Mouse (Mus musculus): Measurements from ENCODE around the gene Mab21l2. TPM values are rescaled to one million over a fixed set of nuclear protein-coding genes. Genes with fewer than 3 reads are reported as not detected.

The Mab21l2 gene
- total RNA-seq (2021) = under 1 TPM; 0.35 to 0.51 TPM
- long read RNA-seq, experiment 1 = 0 reads
- long read RNA-seq, experiment 2 = 0 reads

DNA sequence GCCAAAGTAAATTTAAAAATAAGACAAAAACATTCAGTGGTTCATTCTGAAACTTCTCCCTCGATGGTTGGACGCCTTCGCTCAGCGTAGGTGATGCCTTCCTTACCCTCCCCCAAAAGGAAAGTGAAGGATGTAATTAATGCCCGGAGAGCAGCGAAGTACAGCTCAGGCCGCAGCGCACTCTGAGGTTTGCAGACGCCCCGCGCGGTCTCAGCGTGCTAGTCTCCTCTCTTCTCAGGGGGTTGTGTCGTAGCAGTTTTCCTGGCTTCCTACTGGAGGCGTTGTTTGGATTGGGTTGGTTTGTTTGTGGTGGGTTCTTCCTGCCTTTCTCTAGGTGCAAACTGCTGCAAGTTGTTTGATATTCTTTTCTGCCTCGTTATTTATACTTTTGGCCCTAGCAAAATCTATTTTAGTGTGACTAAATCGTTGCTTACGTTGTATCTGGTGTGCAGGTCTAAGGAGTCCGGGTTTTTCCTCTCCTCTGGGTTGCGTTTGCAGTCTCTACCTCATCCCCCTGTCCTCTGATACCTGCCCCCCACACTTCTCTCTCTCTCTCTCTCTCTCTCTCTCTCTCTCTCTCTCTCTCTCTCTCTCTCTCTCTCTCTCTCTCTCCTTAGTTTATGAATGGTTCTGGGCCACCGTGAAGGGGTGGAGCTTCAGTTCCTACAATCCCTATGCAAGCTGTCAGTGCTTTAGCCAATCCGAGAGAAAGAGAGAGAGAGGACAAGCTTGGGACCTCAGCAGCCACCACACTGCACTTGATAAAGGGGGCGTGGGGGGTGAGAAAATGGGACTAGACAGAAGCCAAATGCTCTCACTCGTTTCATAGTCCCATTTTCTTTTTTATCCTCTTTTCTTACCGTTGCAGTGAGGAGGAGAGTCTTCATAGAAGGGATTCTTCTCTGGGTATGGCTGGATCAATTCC is at the start of gene Mab21l2:
TSS of gene Mab21l2 (minus strand) at position 539 of the 925 bp plus-strand sequence.
- no peak for DNase-seq (ENCODE audit: low spot score in 2 of 2)

DNA sequence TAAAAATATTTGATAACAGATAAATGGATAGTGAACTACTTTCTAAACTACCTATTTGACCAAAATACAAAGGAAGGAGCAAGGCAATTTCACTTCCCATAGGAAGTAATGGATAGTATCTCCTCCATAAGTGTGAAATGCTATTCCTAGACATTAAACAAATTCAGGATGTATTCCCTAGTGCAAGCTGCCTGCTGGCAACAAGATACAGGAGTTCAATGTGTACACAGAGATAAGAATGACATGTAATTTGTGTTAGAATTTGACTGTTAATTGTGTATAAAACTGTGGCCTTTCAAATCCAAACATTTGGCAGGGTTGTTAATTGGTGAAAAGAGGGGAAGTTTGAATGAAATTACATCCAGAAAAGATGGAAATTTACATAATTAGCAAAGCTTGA is 26.9 kb upstream of the Mab21l2 start:
- no peak for DNase-seq (ENCODE audit: low spot score in 2 of 2)

DNA sequence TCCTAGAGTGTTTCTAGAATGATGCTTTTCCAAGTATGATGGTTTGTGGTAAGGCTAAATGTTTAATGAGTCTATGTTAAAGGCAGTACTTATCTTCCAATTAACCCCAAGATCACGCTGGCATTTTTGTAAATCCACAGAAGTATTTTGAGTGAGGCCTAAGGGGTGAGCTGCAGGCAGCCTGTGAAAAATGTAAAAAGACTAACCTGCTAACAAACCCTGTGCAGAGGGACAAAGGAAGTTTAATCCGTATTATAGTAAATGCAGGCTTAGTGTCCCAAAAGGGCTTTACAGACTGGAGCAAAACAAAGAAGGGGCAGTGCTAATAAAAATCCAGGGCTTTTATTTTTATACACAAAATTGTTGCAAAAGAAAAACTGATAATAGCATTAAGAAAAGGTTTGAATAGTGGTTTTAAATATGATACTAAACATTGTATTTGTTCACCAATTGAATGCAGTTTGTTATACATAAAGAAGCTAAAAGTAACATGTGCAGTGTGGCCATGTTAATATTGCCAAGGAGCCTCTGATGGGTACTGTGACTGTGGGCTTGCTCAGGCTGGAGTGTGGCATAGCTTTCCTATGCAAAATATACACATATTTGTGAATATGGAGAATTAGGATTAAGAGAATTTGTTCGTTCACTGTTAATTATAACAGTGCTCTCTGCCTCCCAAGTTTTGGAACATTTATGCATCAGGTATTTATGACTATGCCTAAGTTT is 24.3 kb upstream of the Mab21l2 start:
- no peak for DNase-seq (ENCODE audit: low spot score in 2 of 2)

DNA sequence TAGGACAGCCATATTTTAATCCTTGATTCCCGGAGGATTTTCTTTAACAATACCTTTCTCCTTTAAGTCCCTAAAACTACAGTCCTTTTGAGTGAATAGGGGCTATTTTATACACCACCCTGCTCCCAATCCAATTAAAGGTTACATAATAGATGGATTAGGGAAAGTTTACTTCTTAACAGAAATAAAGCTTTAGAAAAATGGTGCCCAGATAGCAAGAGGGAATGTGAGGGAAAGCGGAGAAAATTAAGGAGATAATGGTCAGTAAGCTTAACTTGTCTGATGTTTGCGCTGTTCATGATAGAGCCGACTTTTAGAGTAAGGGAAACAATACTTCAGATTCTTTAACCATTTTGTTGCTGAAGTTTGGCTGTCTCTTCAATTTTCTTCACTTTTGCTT is 23.1 kb upstream of the Mab21l2 start:
- DNase-seq (ENCODE audit: low spot score in 2 of 2) = no peak

DNA sequence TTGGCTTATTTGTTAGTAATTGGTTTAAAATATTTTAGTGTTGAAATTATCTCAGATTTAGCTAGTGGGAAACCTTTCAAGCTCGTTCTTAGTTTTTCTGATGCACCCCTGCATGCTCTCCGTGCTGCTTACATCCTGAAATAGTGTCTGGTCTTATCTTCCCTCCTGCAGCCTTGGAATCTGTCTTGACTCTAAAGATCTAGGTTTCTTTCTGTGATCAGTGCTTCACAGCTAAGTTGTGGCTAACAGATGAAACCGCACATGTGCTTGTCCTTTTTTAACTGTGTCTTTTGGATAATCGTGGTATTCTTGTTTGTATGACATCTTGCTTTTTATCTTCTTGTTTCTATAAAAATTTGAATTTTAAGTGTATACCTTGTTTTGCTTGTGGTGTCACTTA is 18.9 kb upstream of the Mab21l2 start:
- DNase-seq (ENCODE audit: low spot score in 2 of 2) = no peak

DNA sequence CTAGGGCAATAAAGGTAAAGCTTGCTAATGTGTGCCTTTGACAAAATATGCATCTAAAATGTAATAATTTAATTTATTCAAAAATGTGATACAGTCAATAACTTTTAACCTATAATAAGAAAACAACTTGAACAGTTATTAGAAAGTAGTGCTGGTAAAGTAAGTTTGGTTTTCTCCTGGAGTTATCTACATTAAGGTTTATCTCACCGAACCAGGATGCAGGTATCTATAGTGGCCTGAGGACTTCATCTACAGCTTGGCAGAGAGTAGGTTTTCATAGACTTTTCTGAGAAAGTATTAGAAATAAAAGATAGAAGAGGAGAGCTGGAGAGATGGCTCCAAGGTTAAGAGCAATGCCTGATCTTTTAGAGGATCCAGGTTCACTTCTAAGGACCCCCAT is 13.0 kb upstream of the Mab21l2 start:
- DNase-seq (ENCODE audit: low spot score in 2 of 2) = no peak

DNA sequence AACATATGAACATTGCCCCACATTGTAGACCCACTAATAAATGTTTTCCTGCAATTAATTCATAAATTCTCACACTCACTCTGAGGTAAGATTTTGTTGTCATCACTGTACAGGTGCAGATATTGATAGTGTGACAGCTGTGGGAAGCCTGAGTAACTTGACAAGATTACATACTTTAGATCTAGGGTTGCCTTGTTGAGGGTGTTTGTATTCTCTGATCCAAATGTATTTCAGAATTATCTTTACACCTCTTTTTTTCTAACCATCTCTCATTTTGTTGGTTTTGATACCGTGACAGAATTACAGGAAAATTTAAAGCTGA is 12.6 kb upstream of the Mab21l2 start:
- no peak for DNase-seq (ENCODE audit: low spot score in 2 of 2)

DNA sequence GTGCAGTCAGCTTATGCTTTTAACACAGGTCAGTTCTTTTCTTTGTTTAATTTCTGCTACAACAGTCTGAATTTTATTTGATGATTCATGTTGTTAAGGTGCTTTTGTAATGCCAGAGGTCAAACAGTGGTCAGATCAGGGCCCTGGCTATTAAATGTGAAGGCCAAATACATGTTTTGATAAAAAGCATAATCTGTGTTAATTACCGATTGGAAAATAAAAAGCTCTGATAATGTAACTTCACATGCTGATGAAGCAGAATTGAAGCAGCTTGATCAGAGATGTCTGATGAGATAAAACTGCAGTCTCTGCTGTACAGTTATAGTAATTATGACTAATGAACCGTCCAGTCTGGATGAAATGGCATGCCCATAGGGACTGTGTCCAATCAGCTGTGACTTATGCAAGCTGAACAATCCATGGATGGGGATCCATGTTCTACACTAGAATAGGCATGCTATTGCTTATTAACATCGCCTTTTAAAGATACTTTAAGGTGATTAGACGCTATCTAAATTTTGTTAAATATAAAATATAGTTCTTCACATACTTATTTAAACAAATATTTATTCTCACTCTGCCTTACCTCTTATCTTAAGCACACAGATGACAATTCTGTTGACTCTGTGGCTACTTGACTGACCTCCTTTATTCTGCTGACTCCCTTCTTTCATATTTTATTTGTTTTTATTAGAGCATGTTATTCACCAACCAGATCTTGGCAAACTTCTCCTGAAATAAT is 12.0 kb upstream of the Mab21l2 start:
- no peak for DNase-seq (ENCODE audit: low spot score in 2 of 2)

DNA sequence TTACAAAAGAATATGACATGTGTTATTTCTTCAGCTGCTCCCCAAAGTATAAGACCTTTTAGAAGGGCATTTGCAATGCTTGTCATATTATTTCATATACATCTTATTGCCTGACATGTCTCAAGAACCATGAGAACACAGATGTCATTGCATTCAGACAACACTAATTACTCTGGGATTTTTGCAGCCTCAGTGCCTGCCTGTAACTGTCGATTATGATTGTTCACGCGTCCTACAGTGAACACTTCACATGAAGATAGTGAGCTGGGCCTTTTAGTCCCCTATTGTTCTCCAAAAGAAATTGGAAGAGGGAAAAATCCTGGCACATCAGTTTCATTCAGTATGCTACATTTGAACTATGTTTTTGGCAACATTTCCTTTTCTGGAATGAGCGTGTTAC is 11.2 kb upstream of the Mab21l2 start:
- no peak for DNase-seq (ENCODE audit: low spot score in 2 of 2)

DNA sequence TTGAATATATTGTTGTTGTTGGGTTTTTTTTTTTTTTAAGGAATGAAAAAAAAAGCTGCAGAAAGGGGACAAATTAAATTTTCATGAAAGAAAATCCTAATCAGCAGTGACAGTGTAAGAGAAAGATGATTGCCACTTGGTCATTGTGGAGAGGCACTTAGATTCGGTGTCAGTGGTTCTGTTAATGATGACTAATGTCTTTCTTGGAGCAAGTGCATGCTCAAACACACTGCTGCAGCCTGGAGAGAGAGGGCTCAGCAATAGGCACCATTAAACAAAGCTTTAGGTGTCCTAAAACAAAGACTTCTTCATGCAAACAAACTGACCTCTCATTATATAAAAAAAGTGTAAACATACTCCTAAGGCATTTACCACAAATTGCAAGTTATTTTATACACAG is 10.5 kb upstream of the Mab21l2 start:
- DNase-seq (ENCODE audit: low spot score in 2 of 2) = no peak

DNA sequence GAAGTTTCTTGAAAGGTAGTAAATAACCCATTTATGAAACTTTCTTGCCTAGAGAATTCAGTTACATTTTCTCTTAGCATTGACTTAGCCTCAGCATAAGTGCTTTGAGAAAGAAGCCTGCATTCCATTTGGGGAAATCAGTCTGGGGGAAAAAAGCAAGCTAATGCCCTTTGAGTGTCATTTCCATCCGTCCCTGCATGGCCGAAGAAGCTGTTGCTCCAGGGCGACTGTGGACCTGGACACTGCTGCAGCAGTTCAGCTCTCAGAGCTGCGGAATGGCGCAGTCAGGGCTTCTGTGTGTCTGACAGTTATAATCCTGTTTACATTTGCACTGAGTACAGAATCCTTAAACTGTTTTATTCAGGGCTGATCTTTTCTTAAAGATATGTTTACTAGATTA is 3.7 kb upstream of the Mab21l2 start:
- DNase-seq (ENCODE audit: low spot score in 2 of 2) = no peak

DNA sequence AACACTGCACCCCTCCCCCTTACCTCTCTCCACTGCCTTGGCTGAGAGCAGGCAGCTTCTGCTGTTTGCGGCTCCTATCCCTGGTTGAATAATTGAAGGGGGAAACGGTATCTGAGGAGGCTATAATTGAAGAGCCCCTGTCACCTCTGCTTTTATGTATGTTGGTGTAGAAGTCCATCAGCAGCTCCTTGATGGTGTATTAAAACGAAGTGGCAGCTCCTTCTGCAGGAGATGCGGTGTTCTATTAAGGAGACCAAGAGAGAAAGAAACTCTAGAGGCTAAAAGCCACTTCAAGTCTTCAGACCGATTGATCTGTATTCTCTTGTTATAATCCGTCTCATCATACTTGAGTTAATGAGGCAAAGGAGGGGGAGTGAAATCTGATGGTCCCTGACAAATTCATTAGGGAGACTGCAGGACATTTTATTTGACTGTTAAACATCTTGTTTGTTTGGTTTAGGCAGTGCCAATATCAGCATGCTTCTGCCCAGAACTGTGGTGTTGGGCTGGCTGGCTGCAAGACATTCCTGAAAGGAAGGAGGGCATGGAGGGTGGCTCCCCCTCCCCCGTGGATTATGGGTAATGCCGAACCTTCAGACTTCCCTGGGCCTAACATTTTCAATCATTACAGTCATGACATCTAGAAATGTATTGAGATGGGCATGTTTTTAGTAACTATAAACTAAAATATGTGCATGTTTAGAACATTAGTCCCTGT is 2.7 kb upstream of the Mab21l2 start:
- DNase-seq (ENCODE audit: low spot score in 2 of 2) = no peak

DNA sequence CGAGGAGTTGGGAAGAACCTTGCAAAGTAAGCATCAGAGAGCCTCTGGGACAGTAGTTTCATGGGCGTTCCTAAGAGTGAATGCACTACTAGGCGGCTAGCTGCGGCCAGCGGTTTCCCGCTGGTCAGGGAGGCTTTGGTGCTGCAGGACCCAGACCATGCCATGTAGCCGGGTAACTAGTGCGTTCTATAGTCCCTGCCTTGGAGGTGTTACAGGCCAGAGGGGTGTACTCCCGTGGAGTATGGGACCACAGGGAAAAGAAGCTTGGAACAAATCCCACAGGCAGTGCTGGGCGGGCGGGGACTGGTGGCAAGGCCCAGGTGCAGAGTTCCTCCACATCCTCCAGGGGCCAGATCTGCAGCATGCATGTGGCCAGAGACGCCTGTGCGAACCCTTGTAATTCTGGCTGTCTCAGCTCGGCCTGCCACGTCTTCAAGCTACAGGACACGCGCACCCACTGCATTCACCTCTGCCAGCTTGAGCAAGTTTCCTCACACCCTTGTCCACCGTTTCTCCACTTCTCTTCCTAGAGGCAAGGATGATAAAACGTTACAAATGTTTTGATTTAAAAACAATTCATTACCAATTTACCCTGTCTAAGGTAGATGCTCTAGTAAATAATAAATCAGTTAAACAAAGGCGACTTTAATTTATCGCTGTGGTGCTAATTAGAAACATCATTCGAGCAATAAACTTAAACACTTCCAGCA is 2.0 kb upstream of the Mab21l2 start:
- no peak for DNase-seq (ENCODE audit: low spot score in 2 of 2)

DNA sequence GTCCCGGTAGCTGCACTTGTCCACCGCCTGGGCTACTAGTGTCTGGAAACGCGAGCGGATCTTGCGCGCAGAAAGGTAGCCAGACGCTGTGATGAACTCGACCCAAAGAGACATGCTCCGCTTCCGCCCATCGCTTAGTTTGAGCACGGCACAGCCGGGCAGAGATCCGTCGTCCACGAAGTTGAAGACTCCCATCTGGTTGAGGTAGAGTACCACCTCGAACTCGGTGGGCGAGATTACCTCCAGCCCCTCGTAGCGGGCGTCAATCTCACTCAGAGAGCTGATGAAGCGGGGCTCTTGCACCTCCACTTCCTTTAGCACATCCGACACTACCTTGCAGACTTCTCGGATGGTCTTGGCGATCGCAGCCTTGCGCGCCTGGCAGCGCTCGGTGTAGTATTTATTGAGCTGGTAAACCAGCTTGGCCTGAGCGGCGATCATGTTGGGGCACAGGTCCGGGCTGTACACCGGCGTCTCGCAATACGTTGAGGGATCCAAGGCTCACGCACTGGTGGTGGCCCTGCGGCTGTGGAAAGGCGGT is 1.1 kb downstream of the Mab21l2 start:
- DNase-seq (ENCODE audit: low spot score in 2 of 2) = no peak

DNA sequence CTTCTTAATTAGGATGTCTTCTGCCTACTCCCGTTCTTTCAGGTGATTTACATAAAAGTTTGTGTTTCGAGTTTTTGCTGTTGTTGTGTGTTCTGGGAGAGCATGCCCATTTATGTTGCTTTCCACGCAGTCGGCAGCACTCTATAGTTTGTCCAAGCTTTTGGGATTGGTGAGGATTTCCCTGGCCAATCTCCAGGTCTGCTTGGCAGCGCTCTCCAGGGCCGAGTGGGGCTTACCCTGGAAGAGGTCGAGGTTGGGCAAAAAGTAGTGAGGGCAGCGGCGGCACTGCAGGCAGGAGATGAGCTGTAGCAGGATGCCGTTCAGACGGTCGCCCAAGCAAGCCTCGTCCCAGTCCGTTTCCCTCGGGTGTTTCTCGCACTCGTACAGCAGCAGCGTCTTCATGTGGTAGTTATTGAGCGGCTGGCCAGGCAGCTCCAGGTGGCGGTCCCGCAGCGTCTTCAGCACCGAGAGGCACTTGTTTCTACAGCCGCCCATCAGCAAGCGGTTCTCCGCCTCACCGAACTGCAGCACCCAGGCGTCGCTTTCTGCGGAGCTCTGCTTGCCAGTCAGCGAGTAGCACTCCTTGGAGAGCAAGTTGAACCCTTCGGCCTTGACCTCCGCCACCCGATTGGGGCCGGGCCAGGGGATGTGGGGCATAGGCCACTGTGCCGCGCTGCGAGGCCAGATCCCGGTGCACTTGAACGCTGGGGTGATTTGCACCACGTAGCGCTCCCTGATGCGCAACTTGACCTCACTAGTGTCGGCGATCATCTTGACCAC is 1.8 kb downstream of the Mab21l2 start:
- DNase-seq (ENCODE audit: low spot score in 2 of 2) = peak; percentile 25 to 42

DNA sequence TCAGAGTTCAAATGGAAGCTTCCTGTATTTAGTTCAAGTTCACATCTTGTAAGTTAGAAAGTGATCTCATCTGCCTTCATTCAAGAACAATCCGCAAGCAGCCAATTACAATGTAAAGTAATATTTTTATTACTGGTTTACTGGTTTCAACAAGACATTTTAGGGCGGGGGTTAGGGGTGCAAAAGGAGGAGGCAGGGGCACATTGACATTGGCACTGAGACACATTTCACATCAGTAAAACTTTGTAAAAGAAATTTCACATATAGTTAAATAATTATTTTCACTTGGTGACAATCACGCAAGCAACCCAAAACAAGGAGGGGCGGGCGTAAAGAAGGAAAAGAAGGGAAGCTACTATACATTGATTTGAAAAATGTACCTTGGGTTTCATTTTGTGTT is 2.5 kb downstream of the Mab21l2 start:
- DNase-seq (ENCODE audit: low spot score in 2 of 2) = no peak

DNA sequence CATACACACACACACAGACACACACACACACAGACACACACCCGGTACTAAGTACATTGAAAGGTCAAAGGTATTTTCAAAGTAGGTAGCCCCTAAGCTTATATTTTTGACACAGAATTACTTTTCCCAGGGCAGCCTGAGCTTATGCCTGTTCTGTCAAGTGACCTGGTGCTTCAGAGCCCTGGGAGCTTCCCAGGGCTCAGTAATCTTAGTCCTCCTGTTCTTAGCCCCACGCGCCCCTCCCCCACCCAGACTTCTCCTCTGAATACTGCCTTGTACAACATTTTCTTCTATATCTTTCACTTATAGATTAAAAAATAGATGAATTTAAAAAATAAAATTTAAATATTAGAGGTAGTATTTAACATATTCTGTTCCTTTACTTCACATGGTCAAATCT is 3.6 kb downstream of the Mab21l2 start:
- no peak for DNase-seq (ENCODE audit: low spot score in 2 of 2)

DNA sequence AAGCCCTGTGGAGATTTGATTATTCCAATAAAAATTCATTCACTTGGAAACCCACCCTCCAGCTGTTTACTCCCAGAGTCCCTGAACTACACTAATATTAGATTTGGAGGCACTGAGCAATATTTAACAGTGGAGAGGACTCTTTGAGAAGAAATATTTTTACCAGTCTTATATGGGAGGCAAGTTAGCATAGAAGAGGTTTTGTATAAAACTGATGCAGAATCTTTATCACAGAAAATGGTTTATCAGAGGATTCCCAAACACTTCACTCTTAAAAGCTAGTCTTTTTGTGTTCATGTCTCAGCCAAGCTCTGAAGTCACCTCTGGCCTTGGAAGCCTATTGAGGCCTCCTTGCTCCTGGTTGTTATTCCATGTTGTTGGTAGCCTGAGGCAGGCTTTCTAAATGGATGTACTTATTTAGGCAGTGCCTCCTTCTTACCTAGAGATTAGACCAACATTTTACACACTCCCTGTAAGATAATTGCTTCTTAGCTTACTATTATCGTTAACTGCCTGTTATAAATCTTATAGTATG is 6.5 kb downstream of the Mab21l2 start:
- DNase-seq (ENCODE audit: low spot score in 2 of 2) = no peak

DNA sequence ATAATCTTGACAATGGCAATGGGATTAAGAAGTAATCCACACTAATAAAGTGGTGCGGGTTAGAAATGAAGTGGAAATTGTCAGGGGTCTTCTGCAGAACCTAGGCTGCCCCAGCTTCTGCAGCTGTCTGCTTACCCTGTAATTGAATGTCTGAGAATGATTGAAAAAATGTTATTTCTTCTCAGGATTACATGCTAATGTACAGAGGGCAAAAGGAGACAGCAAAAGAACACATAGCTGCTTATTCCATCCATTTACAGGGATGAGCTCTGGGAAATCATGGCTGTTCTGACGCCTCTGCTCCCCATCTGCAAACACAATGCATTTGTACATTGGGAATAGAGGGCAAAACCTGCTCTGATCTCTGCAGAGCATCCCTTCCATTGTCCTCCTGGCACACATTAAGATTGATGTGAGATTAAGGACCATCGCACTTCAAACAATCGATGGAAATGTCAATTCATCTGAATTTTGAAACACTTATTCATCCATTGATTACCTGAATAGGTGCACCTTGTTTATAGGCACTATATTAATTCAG is 7.3 kb downstream of the Mab21l2 start:
- no peak for DNase-seq (ENCODE audit: low spot score in 2 of 2)
